Comparison of ENCODE assay signal across 8 mouse cellular contexts in genomic region chr3:154806626-154807025, GRCm38 (mm10).
A peak's percentile ranks its signal among the peaks of the same experiment; 100 is the strongest.
DNase-seq lines count a peak whose midpoint lies in the region; ATAC-seq lines count a peak whose summit lies in the region.

No protein-coding gene starts in this region.

- no peak overlapping the region for H3K4me3 ChIP-seq in forebrain, embryonic 10.5 days
- no peak overlapping the region for H3K4me3 ChIP-seq in hindbrain, embryonic 14.5 days (replicated peaks; ENCODE audit: low read length)

- no peaks in the 10 kb centered on the region for H3K9me3 ChIP-seq in forebrain, embryonic 10.5 days
- H3K9me3 ChIP-seq in hindbrain, embryonic 14.5 days (ENCODE audit: control insufficient read depth, low read length), result no peaks in the 10 kb centered on the region

- H3K4me1 ChIP-seq in forebrain, embryonic 10.5 days, result peaks cover 23% of the 10 kb centered on the region
- H3K4me1 ChIP-seq in hindbrain, embryonic 14.5 days (replicated peaks; ENCODE audit: control insufficient read depth, insufficient read depth, low read length), result peaks cover 26% of the 10 kb centered on the region

- peak; percentile 74 for ATAC-seq in hindbrain, embryonic 14.5 days (ENCODE audit: low FRiP score)
- ATAC-seq in cerebellum, adult (ENCODE audit: insufficient number of reproducible peaks, low FRiP score, low TSS enrichment), result no peak
- ATAC-seq in megakaryocyte progenitor cell, adult 5-6 weeks (replicated peaks; ENCODE audit: poor library complexity), result no peak

- H3K4me2 ChIP-seq in hindbrain, embryonic 14.5 days (replicated peaks), result no peak overlapping the region

- DNase-seq in embryo, embryonic 10 days (ENCODE audit: low spot score), result peak; percentile 63
- DNase-seq in forebrain, embryonic 10.5 days (ENCODE audit: extremely low spot score, low spot score), result no peak
- DNase-seq in hindbrain, embryonic 14.5 days (ENCODE audit: low spot score), result peak; percentile 59
- DNase-seq in lung, postnatal 10 days, result peak; percentile 47
- DNase-seq in right cerebral cortex, postnatal 10 days (ENCODE audit: low spot score in 2 of 2), result peak; percentile 71 to 87
- DNase-seq in adipocyte (ENCODE audit: low spot score), result no peak

- H3K27ac ChIP-seq in forebrain, embryonic 10.5 days, result peak overlapping the region; percentile 53
- peak overlapping the region; percentile 69 for H3K27ac ChIP-seq in hindbrain, embryonic 14.5 days

- no peaks in the 10 kb centered on the region for H3K36me3 ChIP-seq in forebrain, embryonic 10.5 days (replicated peaks)
- H3K36me3 ChIP-seq in hindbrain, embryonic 14.5 days (replicated peaks; ENCODE audit: control insufficient read depth, insufficient read depth), result no peaks in the 10 kb centered on the region

- WGBS in forebrain, embryonic 10.5 days, result 56% methylated on average over 7 of the region's 7 CpGs
- WGBS in hindbrain, embryonic 14.5 days, result 17% methylated on average over 7 of the region's 7 CpGs

- H3K9ac ChIP-seq in hindbrain, embryonic 14.5 days, result peak overlapping the region; percentile 6; the same call in 1 of the 2 replicates

- no peaks in the 10 kb centered on the region for H3K27me3 ChIP-seq in forebrain, embryonic 10.5 days (ENCODE audit: poor library complexity, severe bottlenecking)
- H3K27me3 ChIP-seq in hindbrain, embryonic 14.5 days (ENCODE audit: control insufficient read depth, insufficient read depth, low read length), result no peaks in the 10 kb centered on the region

Comparison
In these comparisons a context has a peak if more than half of its experiments do, and no peak if none do; other contexts are left out.
1. DNase-seq: peak in embryo, embryonic 10 days (single experiment), hindbrain, embryonic 14.5 days (single experiment), lung, postnatal 10 days (single experiment) and right cerebral cortex, postnatal 10 days (2 of 2); none in forebrain, embryonic 10.5 days (single experiment) and adipocyte (single experiment).